Mouse (Mus musculus) layer of hippocampus, postnatal 25 days (tissue): Measurements from ENCODE around the gene Arsg. TPM values are rescaled to one million over a fixed set of nuclear protein-coding genes. Genes with fewer than 3 reads are reported as not detected.

ENCODE experiments used
- DNase-seq, 2 experiments: peaks; one replicate each; pipeline ENCODE4 v3.0.0; 2022; ENCODE audit warnings: mixed read lengths in 2 of 2, low spot score in 1 of 2; ENCODE audit errors: extremely low spot score in 1 of 2
- total RNA-seq, 2 experiments: library from RNA; stranded (reverse); gene quantifications; 2 replicates each; pipeline ENCODE4 v1.2.3; 2021

Gene Arsg
- total RNA-seq, 2 experiments from 2014 or later = 11.4 to 12.3 TPM

GRCm38 (mm10) chr11:109575832-109576231, 102.7 kb downstream of the Arsg start:
- no peak for DNase-seq

- DNase-seq = no peak
Observed at GRCm38 (mm10) chr11:109578536-109578935, 105.4 kb downstream of the Arsg start.

- DNase-seq = no peak
Observed at GRCm38 (mm10) chr11:109579999-109580398, 106.8 kb downstream of the Arsg start.

DNA sequence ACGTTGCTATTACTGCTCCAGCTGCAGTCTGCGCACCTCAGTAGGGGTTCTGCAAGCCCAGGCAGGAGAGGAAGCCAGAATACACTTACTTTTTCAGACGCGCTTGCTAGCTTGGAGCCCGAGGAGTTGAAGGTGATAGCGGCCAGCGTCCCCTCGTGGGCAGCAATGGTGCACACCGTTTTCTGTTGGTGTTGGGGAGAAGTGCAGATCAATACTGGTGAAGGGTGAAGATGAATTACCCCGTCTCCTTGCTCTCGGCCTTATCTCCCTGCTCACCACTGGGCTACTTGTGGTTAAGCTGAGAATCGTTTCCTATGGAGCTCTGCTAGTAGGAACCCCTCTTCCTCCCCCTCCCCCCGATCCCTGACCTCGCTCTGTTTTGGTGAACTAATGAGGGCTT, 110.8 kb downstream of the Arsg start:
- no peak for DNase-seq

- peak; percentile 53 to 71 for DNase-seq
Observed at GRCm38 (mm10) chr11:109584843-109585713, 111.9 kb downstream of the Arsg start.

GRCm38 (mm10) chr11:109586424-109586823, 113.2 kb downstream of the Arsg start:
- DNase-seq = no peak

DNA sequence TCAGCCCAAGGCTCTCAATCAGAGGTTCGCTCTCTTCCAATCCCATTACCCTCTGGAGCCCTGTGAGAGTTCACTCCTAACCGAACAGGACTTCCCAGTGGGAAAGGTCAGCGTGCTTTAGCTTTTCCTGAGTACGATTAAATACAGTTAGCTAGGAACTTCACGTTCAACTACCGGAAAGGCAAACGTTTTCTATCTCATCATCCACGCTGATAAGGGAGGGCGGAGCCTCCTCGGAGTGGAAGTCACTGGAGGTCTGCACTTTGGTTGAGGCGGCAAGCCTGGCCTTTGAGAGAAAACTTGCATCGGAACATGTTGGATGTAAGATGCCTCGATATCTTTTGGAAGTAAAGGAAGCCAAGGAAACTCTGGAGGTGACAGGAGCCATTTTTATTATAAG, 113.8 kb downstream of the Arsg start:
- DNase-seq = no peak

DNA sequence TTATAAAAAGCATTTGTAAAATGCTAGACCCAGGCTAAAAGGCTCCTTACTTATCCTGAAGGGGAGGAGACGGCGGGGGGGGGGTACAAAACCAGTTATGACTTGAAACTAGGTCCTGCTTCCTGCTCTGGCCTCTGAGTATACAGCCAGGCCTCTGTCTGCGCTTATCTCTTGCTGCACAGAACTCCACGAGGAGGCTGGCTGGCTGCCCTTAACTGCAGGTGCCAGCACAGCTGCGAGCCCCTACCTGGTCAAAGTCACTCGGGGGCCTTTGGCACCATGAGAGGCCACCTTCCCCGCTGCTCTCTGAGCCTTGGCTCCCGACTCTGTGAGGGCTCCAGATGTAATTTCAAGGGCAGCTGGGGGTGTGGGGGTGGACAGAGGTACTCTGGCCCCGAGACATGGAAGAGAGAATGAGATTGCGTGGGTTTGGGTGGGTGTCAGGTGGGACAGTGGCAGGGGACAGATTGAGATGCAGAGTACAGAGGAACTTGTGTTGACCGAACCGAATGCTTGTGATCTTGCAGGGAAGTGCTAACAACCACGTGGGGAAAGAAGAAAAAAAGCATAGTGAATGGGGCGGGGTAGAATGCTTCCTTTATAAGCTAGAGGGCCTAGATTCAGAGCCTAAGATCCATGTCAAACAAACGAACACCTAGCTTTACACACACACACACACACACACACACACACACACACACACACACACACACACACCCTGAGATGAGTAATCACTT, 114.6 kb downstream of the Arsg start:
- no peak for DNase-seq

GRCm38 (mm10) chr11:109590012-109590411, 116.8 kb downstream of the Arsg start:
- DNase-seq = peak in 1 of 2 experiments; percentile 19

DNA sequence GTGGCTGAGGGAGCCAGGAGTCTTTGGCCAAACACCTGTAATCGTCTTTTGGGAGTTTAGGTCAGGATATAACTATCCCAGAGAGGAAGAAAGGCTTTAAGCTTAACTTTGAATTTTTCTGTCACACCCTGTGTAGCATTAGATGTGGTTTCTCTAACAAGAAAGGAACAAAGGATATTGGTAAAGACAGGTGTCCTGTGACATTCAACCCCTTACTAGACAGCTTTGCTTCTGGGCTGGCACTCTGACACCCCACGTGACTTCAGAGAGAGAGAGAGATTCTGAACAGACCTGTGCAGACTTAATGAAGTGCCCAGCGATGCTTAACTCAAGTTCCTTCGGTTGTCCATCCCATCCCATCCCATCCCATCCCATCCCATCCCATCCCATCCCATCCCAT, 118.3 kb downstream of the Arsg start:
- no peak for DNase-seq

DNA sequence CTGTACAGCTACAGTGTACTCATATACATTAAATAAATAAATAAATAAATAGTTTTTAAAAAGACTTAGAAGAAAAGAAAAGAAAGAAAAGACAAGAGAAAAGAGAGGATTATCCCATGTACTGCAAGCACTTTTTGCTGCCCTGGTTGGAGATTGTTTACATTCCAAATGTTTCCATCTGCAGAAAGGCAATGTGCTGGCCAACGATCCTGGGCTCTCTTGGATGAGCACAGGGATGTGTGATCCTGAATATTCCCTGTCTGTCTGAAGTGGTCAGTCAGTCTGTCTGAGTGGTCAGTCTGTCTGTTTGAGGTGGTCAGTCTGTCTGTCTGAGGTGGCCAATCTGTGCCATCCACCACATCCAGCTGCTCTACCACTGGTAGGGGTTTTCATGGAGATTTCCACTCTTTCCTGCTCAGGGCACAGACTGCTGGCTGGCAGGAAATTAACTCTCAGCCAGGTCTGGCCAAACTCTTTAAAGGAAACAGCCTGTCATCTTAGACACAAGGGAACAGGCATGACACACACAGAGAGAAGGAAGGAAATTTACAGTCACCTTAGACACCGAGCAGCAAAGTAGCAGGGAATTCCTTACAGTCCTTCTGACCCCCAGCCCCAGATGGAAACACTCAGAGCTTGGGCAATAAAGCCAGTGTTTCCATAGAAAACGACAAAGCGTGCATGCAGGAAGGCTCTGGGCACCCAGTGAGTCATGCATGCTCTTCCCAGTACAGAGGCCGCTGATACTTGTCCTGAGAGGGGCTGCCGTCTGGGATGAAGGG, 120.2 kb downstream of the Arsg start:
- no peak for DNase-seq

GRCm38 (mm10) chr11:109594761-109595160, 121.6 kb downstream of the Arsg start:
- no peak for DNase-seq

- no peak for DNase-seq
Observed at GRCm38 (mm10) chr11:109598778-109599570, 125.8 kb downstream of the Arsg start.

GRCm38 (mm10) chr11:109607600-109607999, 134.4 kb downstream of the Arsg start:
- DNase-seq = no peak

DNA sequence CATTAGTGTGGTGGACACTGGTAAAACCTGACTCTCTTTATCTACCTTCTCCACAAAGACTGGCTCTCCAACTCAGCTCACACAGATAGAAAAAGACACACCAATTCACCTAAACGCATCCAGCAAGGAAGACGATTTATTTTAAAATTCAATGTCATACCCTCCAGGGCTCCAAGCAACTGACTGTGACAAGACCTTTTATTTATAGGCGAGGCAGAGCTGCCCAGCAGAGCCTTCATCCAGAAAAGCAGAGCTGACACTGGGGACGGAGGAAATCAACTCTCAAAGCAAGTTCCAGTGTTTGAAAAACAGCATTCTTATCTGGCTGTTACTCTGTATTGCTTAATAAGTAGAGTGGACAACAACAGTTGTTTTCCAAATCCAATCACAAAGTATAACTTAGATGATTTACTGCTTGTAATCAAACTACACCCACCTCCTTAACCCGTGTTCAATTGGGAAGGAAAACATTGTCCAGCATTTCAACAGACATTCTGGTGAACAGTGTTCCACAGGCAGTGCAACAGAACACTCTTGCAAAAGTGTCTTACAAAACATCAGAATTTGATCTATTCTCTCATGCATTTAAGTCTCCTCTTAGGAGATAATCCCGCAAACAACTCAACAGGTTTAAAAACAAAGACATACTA, 135.9 kb downstream of the Arsg start:
- no peak for DNase-seq

- DNase-seq = no peak
Observed at GRCm38 (mm10) chr11:109610046-109610794, 137.0 kb downstream of the Arsg start.

DNA sequence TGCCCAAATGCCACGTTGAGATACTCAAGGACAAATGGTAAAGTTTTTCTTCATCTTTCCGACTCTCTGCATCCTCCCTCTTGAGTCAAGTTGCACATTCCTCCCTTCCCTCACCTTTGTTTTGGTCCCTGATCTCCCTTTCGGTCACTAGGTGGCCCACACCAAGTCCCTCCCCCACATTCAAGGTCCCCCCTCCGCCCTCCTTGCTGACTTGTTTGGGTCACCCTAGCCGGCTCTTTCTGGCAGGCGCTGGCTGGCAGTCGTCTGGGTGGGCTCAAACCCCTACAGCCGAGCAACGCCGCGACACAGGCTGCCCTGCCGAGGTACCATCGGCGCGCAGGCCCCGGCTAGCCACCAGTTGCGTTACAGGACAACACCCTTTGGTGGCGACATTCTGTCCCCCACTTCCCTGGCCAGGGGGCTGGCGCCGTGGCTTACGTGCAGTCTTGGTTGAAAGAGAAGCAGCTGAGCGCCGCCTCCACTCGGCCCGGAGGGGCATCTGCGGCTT, 137.7 kb downstream of the Arsg start:
- DNase-seq = no peak

GRCm38 (mm10) chr11:109611303-109612149, 138.4 kb downstream of the Arsg start, which contains the start of gene Wipi1:
Wipi1 (minus strand) TSS chr11:109611967.
- DNase-seq = peak; percentile 90 to 95
